10 mouse cellular contexts compared by ENCODE assay signal in the genomic region with DNA sequence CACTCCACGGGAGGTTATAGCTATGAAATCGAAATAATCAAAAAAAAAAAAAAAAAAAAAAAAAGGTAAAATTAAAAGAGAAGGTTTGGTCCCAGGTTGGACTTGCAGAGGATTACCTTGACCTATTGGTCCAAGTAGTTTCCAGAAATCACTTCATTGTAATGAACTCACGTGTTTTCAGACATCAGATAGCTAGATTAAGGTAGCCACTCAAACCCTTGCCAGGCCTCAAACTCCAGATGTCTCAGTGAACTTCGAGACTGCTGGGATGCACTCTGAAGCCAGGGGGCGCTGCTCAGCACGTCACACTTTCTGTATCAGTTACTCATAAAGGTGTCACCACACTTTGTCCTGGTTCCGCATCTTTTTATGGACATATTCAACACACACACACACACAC. TPM values are rescaled to one million over a fixed set of nuclear protein-coding genes. Genes with fewer than 3 reads are reported as not detected.
DNase-seq lines count a peak whose midpoint lies in the region; ATAC-seq and TF ChIP-seq lines count a peak whose summit lies in the region.
"Had no signal": no experiment of that assay in that cellular context is flagged by ENCODE, and none has a peak within 500 bp of the region (broad histone marks: within the 10 kb centered on the region; RNA-seq: fewer than 3 reads in every experiment).

No protein-coding gene starts in this region.

- DNase-seq in CD4-positive, CD25-positive, alpha-beta regulatory T cell, adult 2 months (ENCODE audit: low read depth, low spot score) = peak; percentile 75
- DNase-seq in midbrain, postnatal 0 days (ENCODE audit: low spot score) = no peak
- no peak for DNase-seq in liver, embryonic 14.5 days (ENCODE audit: low read depth in 3 of 3, low spot score in 3 of 3)
- DNase-seq in testis, postnatal 10 days (ENCODE audit: low spot score) = peak; percentile 63
- DNase-seq in left cerebral cortex, adult 18-20 months (ENCODE audit: low spot score in 2 of 2) = no peak
- no peak for DNase-seq in right cerebral cortex, postnatal 25 days

- ATAC-seq in CD4-positive, CD25-positive, alpha-beta regulatory T cell, adult 4 months = no peak
- ATAC-seq in midbrain, postnatal 0 days (ENCODE audit: low FRiP score) = no peak
- ATAC-seq in midbrain, embryonic 15.5 days (replicated peaks) = no peak
- ATAC-seq in liver, embryonic 14.5 days (ENCODE audit: insufficient read depth) = 0 out of 2 replicates have a peak, but pooled peaks have one; percentile 28

- no peak for TF ChIP-seq EP300 in liver, embryonic 14.5 days (IDR thresholded peaks at IDR 0.05; ENCODE audit: low read depth)

- H3K4me2 ChIP-seq in midbrain, postnatal 0 days (ENCODE audit: low read depth, low read length, poor library complexity, severe bottlenecking) = no peak overlapping the region
- H3K4me2 ChIP-seq in midbrain, embryonic 15.5 days = no peak overlapping the region
- no peak overlapping the region for H3K4me2 ChIP-seq in liver, embryonic 14.5 days (ENCODE audit: low read depth)
- H3K4me2 ChIP-seq: heart, embryonic 13.5 days had no signal

- TF ChIP-seq CTCF in midbrain, postnatal 0 days (IDR thresholded peaks at IDR 0.05) = 0 out of 2 replicates have a peak, but pooled peaks have one; percentile 29
- peak; percentile 92 for TF ChIP-seq CTCF in liver, embryonic 14.5 days (IDR thresholded peaks at IDR 0.05; ENCODE audit: low read depth)

- H3K4me3 ChIP-seq in midbrain, postnatal 0 days (ENCODE audit: low read depth, low read length) = no peak overlapping the region
- H3K4me3 ChIP-seq in midbrain, embryonic 15.5 days = no peak overlapping the region
- no peak overlapping the region for H3K4me3 ChIP-seq in liver, embryonic 14.5 days (ENCODE audit: insufficient read depth in 1 of 2, low read depth in 2 of 2, low read length in 2 of 2)
- H3K4me3 ChIP-seq: heart, embryonic 13.5 days; myocyte had no signal

- H3K9ac ChIP-seq in midbrain, postnatal 0 days (replicated peaks; ENCODE audit: low read length, poor library complexity, severe bottlenecking) = no peak overlapping the region
- no peak overlapping the region for H3K9ac ChIP-seq in midbrain, embryonic 15.5 days
- H3K9ac ChIP-seq in liver, embryonic 14.5 days (replicated peaks) = no peak overlapping the region
- H3K9ac ChIP-seq: heart, embryonic 13.5 days had no signal

- no peaks in the 10 kb centered on the region for H3K9me3 ChIP-seq in midbrain, postnatal 0 days (ENCODE audit: low read length)
- no peaks in the 10 kb centered on the region for H3K9me3 ChIP-seq in midbrain, embryonic 15.5 days
- H3K9me3 ChIP-seq in liver, embryonic 14.5 days (ENCODE audit: control insufficient read depth, low read length) = no peaks in the 10 kb centered on the region
- H3K9me3 ChIP-seq: heart, embryonic 13.5 days had no signal

- H3K36me3 ChIP-seq in midbrain, postnatal 0 days (ENCODE audit: insufficient read depth, low read length) = no peaks in the 10 kb centered on the region
- no peaks in the 10 kb centered on the region for H3K36me3 ChIP-seq in midbrain, embryonic 15.5 days (replicated peaks)
- H3K36me3 ChIP-seq in liver, embryonic 14.5 days (replicated peaks; ENCODE audit: control insufficient read depth, insufficient read depth, low read depth) = no peaks in the 10 kb centered on the region
- H3K36me3 ChIP-seq: heart, embryonic 13.5 days had no signal

- H3K4me1 ChIP-seq in midbrain, postnatal 0 days (ENCODE audit: insufficient read depth, low read length) = no peaks in the 10 kb centered on the region
- no peaks in the 10 kb centered on the region; the same call in 1 of the 2 replicates for H3K4me1 ChIP-seq in midbrain, embryonic 15.5 days
- no peaks in the 10 kb centered on the region for H3K4me1 ChIP-seq in liver, embryonic 14.5 days (replicated peaks; ENCODE audit: control insufficient read depth in 2 of 2, insufficient read depth in 2 of 2, low read length in 1 of 2)

- 57% methylated on average over 7 of the region's 7 CpGs for WGBS in midbrain, postnatal 0 days
- WGBS in midbrain, embryonic 15.5 days = 59% methylated on average over 7 of the region's 7 CpGs
- 38% methylated on average over 7 of the region's 7 CpGs for whole genome bisulfite sequencing in liver, embryonic 14.5 days (ENCODE audit: insufficient replicate concordance)

- H3K27ac ChIP-seq in midbrain, postnatal 0 days (ENCODE audit: low read depth, low read length) = no peak overlapping the region
- H3K27ac ChIP-seq in midbrain, embryonic 15.5 days = no peak overlapping the region
- H3K27ac ChIP-seq in liver, embryonic 14.5 days = no peak overlapping the region
- H3K27ac ChIP-seq: heart, embryonic 13.5 days had no signal

- no peaks in the 10 kb centered on the region for H3K27me3 ChIP-seq in midbrain, postnatal 0 days (ENCODE audit: insufficient read depth, low read length)
- no peaks in the 10 kb centered on the region for H3K27me3 ChIP-seq in midbrain, embryonic 15.5 days (replicated peaks)
- H3K27me3 ChIP-seq in liver, embryonic 14.5 days (ENCODE audit: control insufficient read depth, insufficient read depth, low read length) = no peaks in the 10 kb centered on the region; the same call in 1 of the 2 replicates

RNA-seq across cellular contexts. Expression of a gene that starts 27.5 kb away (rescaled TPM):
- 100 to 1,000 TPM; 520 to 757 TPM for polyA plus RNA-seq in CD4-positive, CD25-positive, alpha-beta regulatory T cell, adult 4 months (2017; shearing (Covaris generic))
- total RNA-seq in midbrain, postnatal 0 days (2014; rRNA removed) = 252 and 341 TPM in 2 replicates
- 422 and 475 TPM in 2 replicates for polyA plus RNA-seq in midbrain, postnatal 0 days (2015; fragmentation: Nextera tagmentation; extraction: Ambion mirVana)
- polyA plus RNA-seq in midbrain, embryonic 15.5 days (2015; fragmentation: Nextera tagmentation; extraction: Ambion mirVana) = 404 and 430 TPM in 2 replicates
- polyA plus RNA-seq in liver, embryonic 14.5 days (2012; rRNA removed) = 176 and 281 TPM in 2 replicates
- 162 and 189 TPM in 2 replicates for polyA plus RNA-seq in liver, embryonic 14.5 days (2014; fragmentation: Nextera tagmentation; extraction: Ambion mirVana)
- 100 to 1,000 TPM; 277 to 300 TPM for total RNA-seq in left cerebral cortex, adult 18-20 months (2021)

RNA-seq across cellular contexts. Expression of a gene that starts 50.7 kb away (rescaled TPM):
- 1 to 10 TPM; 1.2 TPM for polyA plus RNA-seq in CD4-positive, CD25-positive, alpha-beta regulatory T cell, adult 4 months (2017; shearing (Covaris generic))
- not detected in 2 replicates for total RNA-seq in midbrain, postnatal 0 days (2014; rRNA removed)
- polyA plus RNA-seq in midbrain, postnatal 0 days (2015; fragmentation: Nextera tagmentation; extraction: Ambion mirVana) = 0.12 TPM in 1 of 2 replicates, not detected in the other
- 0.50 and 0.66 TPM in 2 replicates for polyA plus RNA-seq in midbrain, embryonic 15.5 days (2015; fragmentation: Nextera tagmentation; extraction: Ambion mirVana)
- polyA plus RNA-seq in liver, embryonic 14.5 days (2012; rRNA removed) = 1.7 and 2.0 TPM in 2 replicates
- polyA plus RNA-seq in liver, embryonic 14.5 days (2014; fragmentation: Nextera tagmentation; extraction: Ambion mirVana) = 3.8 and 4.0 TPM in 2 replicates
- total RNA-seq in left cerebral cortex, adult 18-20 months (2021) = not detected

Comparison
In these comparisons a context has a peak if more than half of its experiments do, and no peak if none do; other contexts are left out.
1. DNase-seq: peak in CD4-positive, CD25-positive, alpha-beta regulatory T cell, adult 2 months (single experiment) and testis, postnatal 10 days (single experiment); none in midbrain, postnatal 0 days (single experiment), liver, embryonic 14.5 days (0 of 3), left cerebral cortex, adult 18-20 months (0 of 2) and right cerebral cortex, postnatal 25 days (single experiment).